Mouse (Mus musculus) embryonic facial prominence, embryonic 15.5 days (tissue): ENCODE results near the gene Adam19. TPM values are rescaled to one million over a fixed set of nuclear protein-coding genes. Genes with fewer than 3 reads are reported as not detected.

Experiments used
- ATAC-seq: fragments of 200-750 bp; cut with Nextera tagmentation; 2 replicates; pipeline ENCODE4 v1.8.0; 2017; ENCODE audit warnings: low read depth, moderate TSS enrichment; ENCODE audit not compliant: insufficient number of reproducible peaks, low FRiP score, low TSS enrichment
- H3K27ac ChIP-seq: fragments of 300-500 bp; sonication (generic); replicated peaks from 2 replicates; pipeline ENCODE4 v1.5.1; 2015; ENCODE audit warnings: mild to moderate bottlenecking, inconsistent platforms
- H3K27me3 ChIP-seq: fragments of 300-500 bp; sonication (generic); 2 replicates; pipeline ENCODE4 v1.6.1; 2015; ENCODE audit warnings: inconsistent platforms
- H3K36me3 ChIP-seq: fragments of 300-500 bp; sonication (generic); 2 replicates; pipeline ENCODE4 v1.6.1; 2015; ENCODE audit warnings: mild to moderate bottlenecking, inconsistent platforms
- H3K4me1 ChIP-seq: fragments of 300-500 bp; sonication (generic); 2 replicates; pipeline ENCODE4 v1.6.1; 2015; ENCODE audit warnings: inconsistent platforms
- H3K4me2 ChIP-seq: fragments of 300-500 bp; sonication (generic); replicated peaks from 2 replicates; pipeline ENCODE4 v1.6.1; 2015; ENCODE audit warnings: mild to moderate bottlenecking, inconsistent platforms
- H3K4me3 ChIP-seq: fragments of 300-500 bp; sonication (generic); replicated peaks from 2 replicates; pipeline ENCODE4 v1.5.1; 2015; ENCODE audit warnings: mild to moderate bottlenecking, inconsistent platforms
- H3K9ac ChIP-seq: fragments of 300-500 bp; sonication (generic); 2 replicates; pipeline ENCODE4 v1.6.1; 2015; ENCODE audit warnings: inconsistent platforms
- H3K9me3 ChIP-seq: fragments of 300-500 bp; sonication (generic); replicated peaks from 2 replicates; pipeline ENCODE4 v1.6.1; 2016; ENCODE audit warnings: inconsistent platforms
- WGBS: fragments of 180-500 bp; shearing (Covaris S2); methylation state at CpG from one replicate; pipeline ENCODE4 v1.1.7; 2015; 5-methylcytosine and 5-hydroxymethylcytosine counted together
- polyA plus RNA-seq: library from polyadenylated mRNA; unstranded; fragments of >200 nt; fragmentation: Nextera tagmentation; extraction: Ambion mirVana; gene quantifications from 2 replicates; pipeline ENCODE4 v1.2.1, GENCODE M21; 2015

Adam19 gene
- polyA plus RNA-seq, 1 experiment from 2014 or later, result 13.4 TPM

GRCm38 (mm10) chr11:46110945-46111287, 55.1 kb downstream of the Adam19 start:
- WGBS, result 83% methylated on average over 1 of the region's 1 CpGs

GRCm38 (mm10) chr11:46113211-46113610, 57.4 kb downstream of the Adam19 start:
- Histone ChIP-seq H3K27ac (no peak overlapping the region), H3K4me3 (no peak overlapping the region), H3K27me3 (no peaks in the 10 kb centered on the region), H3K4me2 (no peak overlapping the region), H3K9me3 (no peaks in the 10 kb centered on the region), H3K4me1 (no peaks in the 10 kb centered on the region; the same call in 1 of the 2 replicates), H3K9ac (no peak overlapping the region), H3K36me3 (peaks cover 9% of the 10 kb centered on the region)
- no peak for ATAC-seq
- WGBS, result 69% methylated on average over 3 of the region's 3 CpGs

More at GRCm38 (mm10) chr11:46110945-46111287, 55.1 kb downstream of the Adam19 start:
- no peaks in the 10 kb centered on the region; the same call in 1 of the 2 replicates for H3K4me1 ChIP-seq
- no peak overlapping the region for H3K4me2 ChIP-seq
- no peak overlapping the region for H3K9ac ChIP-seq
- no peak for ATAC-seq
- no peak overlapping the region for H3K4me3 ChIP-seq
- H3K36me3 ChIP-seq, result peaks cover 9% of the 10 kb centered on the region
- no peaks in the 10 kb centered on the region for H3K27me3 ChIP-seq
- no peaks in the 10 kb centered on the region for H3K9me3 ChIP-seq
- H3K27ac ChIP-seq, result no peak overlapping the region

DNA sequence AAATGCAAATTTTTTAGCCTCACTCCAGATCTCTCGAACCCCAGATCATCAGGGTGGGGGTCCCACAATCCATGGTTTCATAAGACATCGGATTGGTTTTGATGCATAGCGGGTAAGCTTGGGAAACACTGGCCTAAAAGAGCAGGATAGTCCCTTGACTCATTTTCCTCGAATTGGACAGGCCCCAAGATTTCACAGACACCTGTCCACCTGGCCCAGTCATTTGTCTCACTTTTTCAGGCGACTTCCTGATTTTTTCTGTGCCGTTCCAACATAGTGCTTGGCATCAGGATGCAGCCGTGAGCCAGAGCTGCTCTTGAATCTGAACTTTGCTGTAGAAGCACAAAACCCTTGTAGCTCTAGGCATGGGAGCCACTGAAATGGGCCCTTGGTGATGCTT, 58.4 kb downstream of the Adam19 start:
- no peaks in the 10 kb centered on the region for H3K9me3 ChIP-seq
- no peaks in the 10 kb centered on the region for H3K27me3 ChIP-seq
- H3K4me3 ChIP-seq, result no peak overlapping the region
- H3K4me1 ChIP-seq, result no peaks in the 10 kb centered on the region; the same call in 1 of the 2 replicates
- no peak overlapping the region for H3K4me2 ChIP-seq
- no peak overlapping the region for H3K27ac ChIP-seq
- no peak for ATAC-seq
- WGBS, result 90% methylated on average over 7 of the region's 7 CpGs
- H3K36me3 ChIP-seq, result peaks cover 9% of the 10 kb centered on the region
- H3K9ac ChIP-seq, result no peak overlapping the region

DNA sequence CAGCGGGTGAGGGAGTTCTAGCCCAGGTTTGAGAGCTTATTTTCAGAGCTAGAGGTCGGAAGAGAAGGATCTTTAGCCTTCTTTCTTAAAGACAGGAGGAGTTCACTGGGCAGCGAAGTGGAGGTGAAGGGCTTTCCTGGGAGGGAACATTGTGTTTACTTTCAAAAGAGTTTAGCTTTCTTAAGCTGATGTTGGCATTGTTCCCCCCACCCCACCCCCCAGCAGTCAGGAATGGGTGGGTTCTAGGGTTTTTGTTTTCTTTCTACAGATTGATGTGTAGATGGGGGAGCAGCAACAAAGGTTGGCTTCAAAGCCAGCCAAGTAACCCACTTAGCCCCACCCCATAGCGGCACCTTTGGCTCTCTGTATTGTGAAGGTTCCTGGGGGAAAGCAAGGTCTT, 59.2 kb downstream of the Adam19 start:
- no peak overlapping the region for H3K9ac ChIP-seq
- H3K4me2 ChIP-seq, result no peak overlapping the region
- H3K36me3 ChIP-seq, result peaks cover 9% of the 10 kb centered on the region
- H3K27ac ChIP-seq, result no peak overlapping the region
- 84% methylated on average over 4 of the region's 4 CpGs for WGBS
- no peaks in the 10 kb centered on the region for H3K27me3 ChIP-seq
- H3K4me1 ChIP-seq, result no peaks in the 10 kb centered on the region; the same call in 1 of the 2 replicates
- ATAC-seq, result no peak
- H3K9me3 ChIP-seq, result no peaks in the 10 kb centered on the region
- H3K4me3 ChIP-seq, result no peak overlapping the region

GRCm38 (mm10) chr11:46115411-46116173, 59.8 kb downstream of the Adam19 start:
- Histone ChIP-seq H3K4me2 (no peak overlapping the region), H3K4me1 (no peaks in the 10 kb centered on the region; the same call in 1 of the 2 replicates), H3K4me3 (no peak overlapping the region), H3K27ac (no peak overlapping the region), H3K27me3 (no peaks in the 10 kb centered on the region), H3K36me3 (peaks cover 9% of the 10 kb centered on the region), H3K9me3 (no peaks in the 10 kb centered on the region), H3K9ac (no peak overlapping the region)
- no peak for ATAC-seq
- 80% methylated on average over 9 of the region's 9 CpGs for WGBS

DNA sequence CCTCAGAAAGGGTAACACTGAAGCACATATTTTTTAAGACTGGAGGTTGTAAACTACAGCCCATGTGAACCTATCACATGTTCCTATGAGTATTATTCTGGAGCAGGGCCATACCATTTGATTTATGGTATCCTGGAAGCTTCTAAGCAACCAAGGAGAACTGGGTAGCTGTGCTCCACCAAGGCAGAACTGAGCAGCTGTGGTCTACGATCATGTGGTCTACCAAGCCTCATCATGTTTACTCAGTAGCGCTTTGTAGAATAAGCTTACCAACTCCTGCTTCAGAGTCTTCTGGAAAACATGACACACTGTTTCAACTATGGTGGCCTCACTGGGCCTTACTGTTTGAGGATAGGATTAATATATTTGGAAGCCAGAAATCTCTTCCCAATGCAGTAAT, 60.7 kb downstream of the Adam19 start:
- Histone ChIP-seq H3K36me3 (peaks cover 9% of the 10 kb centered on the region), H3K27me3 (no peaks in the 10 kb centered on the region), H3K4me1 (no peaks in the 10 kb centered on the region; the same call in 1 of the 2 replicates), H3K4me3 (no peak overlapping the region), H3K27ac (no peak overlapping the region), H3K4me2 (no peak overlapping the region), H3K9me3 (no peaks in the 10 kb centered on the region), H3K9ac (no peak overlapping the region)
- ATAC-seq, result no peak
- WGBS, result 88% methylated on average over 2 of the region's 2 CpGs

DNA sequence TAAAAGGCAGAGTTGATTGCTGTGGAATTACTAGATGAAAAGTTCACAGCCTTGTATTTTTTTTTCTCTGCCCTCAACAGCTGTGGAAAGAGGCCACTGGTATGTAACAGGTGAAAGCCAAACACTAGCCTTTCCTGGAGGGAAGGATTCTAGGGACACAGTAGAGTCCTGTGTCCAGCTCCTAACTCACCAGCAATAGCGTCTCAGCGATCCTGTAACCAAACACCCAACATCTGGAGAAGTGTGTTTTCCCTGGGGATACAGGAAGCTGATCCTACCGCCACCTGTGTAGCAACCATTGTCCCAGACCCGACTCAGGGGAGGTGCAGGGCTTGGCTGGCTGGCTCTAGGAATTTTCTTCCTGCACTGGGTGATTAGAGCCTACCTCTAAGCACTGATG, 63.8 kb downstream of the Adam19 start:
- Histone ChIP-seq H3K9me3 (no peaks in the 10 kb centered on the region), H3K4me2 (no peak overlapping the region), H3K36me3 (peaks cover 5% of the 10 kb centered on the region), H3K27me3 (no peaks in the 10 kb centered on the region), H3K4me1 (no peaks in the 10 kb centered on the region; the same call in 1 of the 2 replicates), H3K9ac (no peak overlapping the region), H3K27ac (no peak overlapping the region), H3K4me3 (no peak overlapping the region)
- no peak for ATAC-seq
- WGBS, result 14% methylated on average over 4 of the region's 4 CpGs

DNA sequence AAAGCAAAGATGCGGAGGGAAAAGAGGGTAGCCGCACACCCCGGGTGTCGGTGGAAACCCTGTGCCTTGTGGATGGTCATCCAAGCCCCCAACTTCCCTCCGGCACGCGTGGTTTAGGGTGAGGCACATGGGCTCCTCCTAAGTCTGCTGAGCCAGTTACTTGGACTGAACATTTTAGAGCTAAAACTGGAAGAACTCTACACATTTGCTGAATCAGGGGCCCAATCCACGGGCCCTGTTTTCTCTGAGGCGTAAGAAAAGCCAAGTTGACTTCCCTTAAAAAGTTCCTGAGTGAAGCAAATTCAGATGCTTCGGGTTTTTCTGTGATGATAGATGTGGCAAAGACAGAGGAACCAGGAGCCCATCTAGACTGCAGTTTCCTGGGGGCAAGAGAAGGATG, 64.3 kb downstream of the Adam19 start:
- Histone ChIP-seq H3K4me3 (no peak overlapping the region), H3K4me1 (no peaks in the 10 kb centered on the region; the same call in 1 of the 2 replicates), H3K9me3 (no peaks in the 10 kb centered on the region), H3K9ac (no peak overlapping the region), H3K27me3 (no peaks in the 10 kb centered on the region), H3K4me2 (no peak overlapping the region), H3K36me3 (peaks cover 5% of the 10 kb centered on the region), H3K27ac (no peak overlapping the region)
- ATAC-seq, result no peak
- 71% methylated on average over 10 of the region's 10 CpGs for WGBS

- no peaks in the 10 kb centered on the region for H3K9me3 ChIP-seq
- H3K4me1 ChIP-seq, result no peaks in the 10 kb centered on the region
- no peak overlapping the region for H3K4me2 ChIP-seq
- H3K4me3 ChIP-seq, result no peak overlapping the region
- WGBS, result 80% methylated on average over 4 of the region's 4 CpGs
- no peak for ATAC-seq
- H3K27ac ChIP-seq, result no peak overlapping the region
- H3K27me3 ChIP-seq, result no peaks in the 10 kb centered on the region
- H3K36me3 ChIP-seq, result peaks cover 5% of the 10 kb centered on the region
- no peak overlapping the region for H3K9ac ChIP-seq
Measured at GRCm38 (mm10) chr11:46121666-46122065, 65.9 kb downstream of the Adam19 start.

- Histone ChIP-seq H3K27me3 (no peaks in the 10 kb centered on the region), H3K4me1 (no peaks in the 10 kb centered on the region), H3K27ac (no peak overlapping the region), H3K4me2 (no peak overlapping the region), H3K9ac (no peak overlapping the region), H3K9me3 (no peaks in the 10 kb centered on the region), H3K4me3 (no peak overlapping the region), H3K36me3 (peaks cover 9% of the 10 kb centered on the region)
- WGBS, result 80% methylated on average over 4 of the region's 4 CpGs
- no peak for ATAC-seq
Measured at GRCm38 (mm10) chr11:46122875-46123274, 67.1 kb downstream of the Adam19 start.

DNA sequence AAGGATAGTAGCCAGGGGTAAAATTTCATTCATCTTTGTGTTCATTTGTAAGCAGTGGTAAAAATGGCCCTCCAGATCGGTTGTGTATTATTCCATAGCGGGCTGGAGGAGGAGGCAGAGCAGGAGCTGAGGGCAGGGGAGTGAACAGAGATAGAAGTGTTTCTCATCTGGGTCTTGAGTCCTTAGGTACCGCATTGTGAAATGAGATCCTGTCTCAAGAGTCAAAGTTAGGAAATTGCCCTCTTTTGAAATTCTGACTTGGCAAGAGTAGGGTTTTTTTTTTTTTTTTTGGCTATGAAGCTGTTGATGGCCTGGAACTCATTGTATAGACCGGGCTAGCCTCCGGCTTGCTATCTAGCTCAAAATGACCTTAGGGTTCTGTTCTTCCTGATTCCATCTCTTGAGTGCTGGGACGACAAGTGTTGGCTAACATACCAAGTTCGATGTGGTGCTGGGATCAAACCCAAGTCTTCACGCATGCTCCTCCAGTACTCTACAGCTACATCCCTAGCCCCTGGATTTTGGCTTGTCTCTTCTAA, 67.6 kb downstream of the Adam19 start:
- no peak for ATAC-seq
- no peak overlapping the region for H3K27ac ChIP-seq
- H3K36me3 ChIP-seq, result peaks cover 10% of the 10 kb centered on the region
- H3K9me3 ChIP-seq, result no peaks in the 10 kb centered on the region
- H3K4me3 ChIP-seq, result no peak overlapping the region
- H3K9ac ChIP-seq, result no peak overlapping the region
- WGBS, result 87% methylated on average over 8 of the region's 8 CpGs
- no peaks in the 10 kb centered on the region for H3K27me3 ChIP-seq
- no peak overlapping the region for H3K4me2 ChIP-seq
- no peaks in the 10 kb centered on the region for H3K4me1 ChIP-seq
